Mouse (Mus musculus) heart, postnatal 10 days (tissue): ENCODE measurements around the gene D630023F18Rik. TPM values are rescaled to one million over a fixed set of nuclear protein-coding genes. Genes with fewer than 3 reads are reported as not detected.

Experiments used
- DNase-seq, 2 experiments: peaks; one replicate each; pipeline ENCODE4 v3.0.0; 2021
- intact Hi-C: fragments of 180-260 bp; cut with DNase I; formaldehyde crosslinking; loops from one replicate; pipeline ENCODE4 v1.15.1; 2025
- total RNA-seq, 2 experiments: library from RNA; stranded (reverse); gene quantifications; 2 replicates each; pipeline ENCODE4 v1.2.3; 2021

The D630023F18Rik gene
- total RNA-seq = not detected

DNA sequence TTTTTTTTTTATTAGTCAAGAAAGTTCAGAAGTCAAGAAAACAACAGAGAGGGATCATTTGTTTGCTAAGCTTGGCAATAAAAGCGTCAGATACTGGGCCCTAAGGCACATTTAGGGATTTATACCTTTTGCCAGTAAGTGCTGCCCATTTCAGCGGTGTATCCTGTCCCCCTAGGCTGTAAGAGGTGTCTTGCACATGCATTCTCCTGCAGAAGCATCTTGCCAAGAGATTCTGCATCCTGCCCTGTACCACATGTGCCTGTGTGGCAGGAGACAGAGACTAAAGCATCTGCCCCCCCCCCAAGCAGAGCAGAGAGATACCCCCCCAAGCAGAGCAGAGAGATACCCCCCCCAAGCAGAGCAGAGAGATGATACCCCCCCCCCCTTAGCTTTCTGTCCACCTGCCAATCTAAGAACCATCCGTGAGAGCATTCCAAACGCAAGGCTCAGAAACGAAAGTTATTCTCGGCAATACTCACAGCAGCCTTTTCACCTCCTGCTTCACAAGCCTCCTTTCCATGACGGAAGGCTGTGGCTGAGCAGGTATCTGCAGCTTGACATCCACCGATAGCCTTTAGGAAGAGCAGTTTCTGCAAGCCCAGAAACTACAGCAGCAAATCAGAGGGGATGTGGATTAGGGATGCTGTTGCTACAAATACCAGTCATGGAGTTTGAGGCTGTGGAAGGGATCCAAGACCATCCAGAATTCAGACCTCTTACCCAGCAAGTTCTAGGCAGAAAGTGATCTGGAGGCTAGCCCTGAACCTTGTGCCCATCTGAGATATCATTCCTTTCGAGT is at the start of gene D630023F18Rik:
Gene D630023F18Rik (minus strand): TSS at position 641 of the 799 bp plus-strand sequence.
- intact Hi-C loops = no loop called here
- DNase-seq = no peak

DNA sequence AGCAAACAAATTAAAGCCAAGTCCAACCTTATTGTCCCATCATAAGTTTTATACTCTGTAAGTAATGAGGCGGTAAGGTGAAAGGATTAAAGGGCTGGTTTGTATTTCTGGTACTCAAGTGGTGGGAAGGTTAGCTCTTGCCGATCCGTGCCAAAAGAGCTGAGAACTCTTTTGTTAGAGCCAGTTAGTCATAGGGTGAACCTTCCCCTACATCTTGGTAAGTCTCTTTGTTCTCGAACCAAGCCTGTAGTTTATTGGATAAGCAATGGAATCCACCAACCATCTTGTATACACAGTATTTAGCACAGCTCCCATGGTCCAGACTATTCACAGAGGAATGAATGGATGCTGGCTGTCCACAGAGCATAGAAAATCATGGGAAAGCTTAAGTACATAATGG is 48.6 kb upstream of the D630023F18Rik start:
- no peak for DNase-seq
- intact Hi-C loops = no loop called here

DNA sequence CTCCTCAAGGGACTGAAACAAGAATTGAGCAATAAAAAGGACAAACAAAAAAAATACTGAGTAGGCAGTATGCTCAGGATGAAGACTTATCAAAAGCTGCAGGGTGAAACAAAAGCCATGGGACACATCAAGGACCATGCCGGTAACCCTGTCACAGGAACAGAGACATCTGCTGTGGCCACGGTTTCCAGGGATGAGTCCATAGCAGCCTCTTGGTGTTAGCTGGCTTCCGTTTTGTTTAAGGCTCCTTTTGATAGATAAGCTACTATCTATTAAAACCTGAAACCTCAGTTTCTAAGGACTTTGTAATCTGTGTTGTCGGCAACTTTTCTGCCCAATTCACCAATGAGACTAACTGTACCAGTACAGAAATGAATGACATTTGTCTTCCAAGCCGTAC is 46.9 kb upstream of the D630023F18Rik start:
- DNase-seq = no peak
- intact Hi-C loops = no loop called here

DNA sequence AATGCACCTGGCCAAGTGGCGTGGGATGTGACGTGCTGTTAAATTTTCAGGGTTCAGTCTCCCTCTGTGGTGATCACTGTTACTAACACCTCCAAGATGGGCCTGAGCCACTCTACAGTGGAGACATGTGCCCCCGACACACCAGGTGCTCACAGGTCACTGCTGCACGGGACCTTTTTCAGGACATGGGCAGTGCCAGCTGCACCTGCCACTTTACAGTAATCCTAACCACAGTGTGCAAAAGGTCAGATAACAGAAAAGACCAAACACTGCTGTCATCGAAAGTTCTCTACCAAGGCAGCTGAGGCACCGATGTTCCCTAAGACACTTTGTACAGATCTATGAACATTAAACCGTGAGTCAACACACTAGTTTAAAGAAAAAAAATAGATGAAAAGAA is 46.5 kb upstream of the D630023F18Rik start:
- intact Hi-C loops = no loop called here
- DNase-seq = no peak

DNA sequence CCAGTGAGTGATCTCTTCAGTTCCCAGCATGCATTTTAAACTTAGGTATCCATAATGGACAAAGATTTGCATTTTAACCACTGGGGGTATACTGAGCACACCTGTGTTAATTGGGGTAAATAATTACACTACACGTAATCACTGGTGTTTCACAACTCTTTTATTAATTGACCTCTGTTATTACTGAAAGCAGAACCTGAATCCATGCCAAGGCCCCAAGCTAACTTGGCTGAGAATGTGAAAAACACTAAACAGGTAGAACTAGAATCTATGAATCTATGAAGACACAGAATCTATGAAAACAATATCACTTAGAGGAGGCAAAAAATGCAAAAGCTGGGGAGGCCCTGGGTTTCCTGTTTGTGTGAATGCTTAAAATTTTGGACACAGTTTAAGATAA is 44.5 kb upstream of the D630023F18Rik start:
- no peak for DNase-seq
- intact Hi-C loops = no loop called here

DNA sequence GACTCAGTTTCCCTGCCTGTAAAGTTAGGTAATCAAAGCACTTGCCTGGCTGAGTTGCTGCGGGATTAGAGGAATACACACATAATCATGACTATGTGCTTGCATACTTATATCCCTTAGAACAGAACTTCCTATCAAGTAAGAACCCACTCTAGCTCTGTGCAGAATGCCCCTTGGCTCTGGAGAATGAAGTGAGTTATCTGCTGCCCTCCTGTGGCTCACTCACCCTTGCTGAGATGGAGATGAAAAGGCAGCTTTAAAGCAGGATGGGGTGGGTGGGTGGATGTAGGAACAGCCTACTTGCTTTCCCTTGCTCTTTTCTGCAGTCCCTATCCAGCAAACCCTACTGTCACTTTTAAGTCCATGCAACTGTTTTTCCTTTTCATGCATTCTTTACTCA is 39.2 kb upstream of the D630023F18Rik start:
- intact Hi-C loops = no loop called here
- DNase-seq = no peak

DNA sequence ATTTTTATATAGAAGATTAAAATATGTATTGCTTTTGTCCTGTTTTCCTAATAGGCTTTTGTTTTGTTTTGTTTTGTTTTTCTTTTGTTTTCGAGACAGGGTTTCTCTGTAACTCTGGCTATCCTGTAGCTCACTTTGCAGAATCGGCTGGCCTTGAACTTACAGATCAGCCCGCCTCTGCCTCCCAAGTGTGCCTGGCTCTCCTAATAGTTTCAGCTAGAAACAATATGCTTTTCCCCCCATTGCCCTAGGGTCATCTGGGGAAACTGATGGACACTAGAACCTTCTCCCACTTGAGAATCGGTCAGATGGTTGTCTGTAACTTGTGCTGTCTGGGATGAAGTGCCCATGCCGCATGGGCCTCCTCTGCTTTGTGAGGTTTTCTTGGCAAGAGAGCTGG is 33.1 kb upstream of the D630023F18Rik start:
- no peak for DNase-seq
- intact Hi-C loops = no loop called here

DNA sequence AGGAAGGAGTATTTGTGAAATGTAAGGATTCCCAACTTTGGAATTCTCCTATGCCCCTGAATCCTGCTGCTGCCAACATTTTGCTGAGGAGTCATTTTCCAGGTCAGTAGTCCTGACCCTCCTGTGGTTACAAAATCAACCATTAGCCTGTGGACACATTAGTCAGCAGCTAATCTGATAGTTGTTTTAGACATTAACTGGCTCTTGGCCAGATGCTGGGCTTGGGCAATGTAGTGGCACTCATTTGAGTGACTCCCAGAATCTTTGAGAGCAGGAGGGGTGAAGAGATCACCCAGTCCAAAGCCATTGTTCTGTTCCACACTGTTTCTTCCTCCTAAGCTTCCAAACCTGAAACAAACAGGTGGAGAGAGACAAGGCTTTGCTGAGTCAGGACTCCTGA is 31.8 kb upstream of the D630023F18Rik start:
- DNase-seq = no peak
- intact Hi-C loops = no loop called here

DNA sequence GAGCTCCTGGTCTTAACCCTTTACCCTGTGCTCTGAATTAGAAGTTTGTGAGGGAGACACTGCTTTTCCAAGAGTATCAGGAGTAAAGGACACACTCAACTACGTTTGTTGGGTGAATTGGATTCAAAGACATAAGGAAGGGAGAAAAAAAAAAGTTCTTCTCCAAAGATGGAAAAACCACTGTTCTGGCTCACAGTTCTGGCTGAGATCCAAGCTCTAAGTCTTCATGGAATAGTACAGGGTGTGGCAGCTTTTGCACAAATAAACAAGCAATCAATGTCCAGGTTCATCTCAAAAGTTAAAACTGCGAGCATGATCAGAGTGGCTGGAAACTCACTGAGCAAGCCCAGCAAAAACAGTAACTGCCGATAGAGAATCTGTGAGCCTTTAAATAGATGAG is 25.0 kb upstream of the D630023F18Rik start:
- no peak for DNase-seq
- intact Hi-C loops = no loop called here

DNA sequence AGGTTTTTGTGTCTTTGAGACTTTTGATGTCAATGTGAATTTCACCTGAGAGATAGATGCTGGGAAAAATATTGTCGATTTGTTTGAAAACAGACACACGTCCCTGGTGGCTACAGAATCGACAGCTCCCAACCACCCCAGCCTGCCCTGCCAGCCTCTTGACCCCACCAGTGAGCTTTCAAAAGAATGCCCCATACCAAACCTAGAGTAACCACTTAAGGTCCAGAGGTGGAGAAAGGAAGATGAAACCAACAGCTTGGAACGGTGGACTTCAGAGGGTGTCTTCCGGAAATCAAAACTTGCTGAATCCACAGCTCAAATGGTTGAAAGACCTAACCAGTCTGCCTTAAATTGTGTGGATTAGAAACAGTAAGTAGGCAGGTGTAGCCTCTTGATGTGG is 24.3 kb upstream of the D630023F18Rik start:
- intact Hi-C loops = no loop called here
- no peak for DNase-seq

DNA sequence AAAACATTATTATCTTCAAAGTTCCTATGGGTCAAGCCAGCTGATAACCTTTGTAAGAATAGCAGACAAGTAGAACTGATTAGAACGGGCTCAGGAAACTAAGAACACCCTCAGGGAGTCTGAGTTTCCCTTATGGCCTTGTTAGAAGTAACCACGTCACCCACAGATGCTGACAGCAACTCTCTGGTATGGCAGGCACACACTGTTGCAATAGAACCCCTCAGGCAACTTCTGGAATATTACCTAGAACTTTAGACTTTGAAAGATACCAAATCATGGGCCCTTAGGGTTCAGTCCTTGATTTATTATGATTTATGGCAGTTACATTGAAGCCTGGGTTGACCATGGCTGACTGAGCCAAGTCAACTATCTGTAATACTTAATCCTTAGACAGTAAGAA is 23.6 kb upstream of the D630023F18Rik start:
- intact Hi-C loops = no loop called here

DNA sequence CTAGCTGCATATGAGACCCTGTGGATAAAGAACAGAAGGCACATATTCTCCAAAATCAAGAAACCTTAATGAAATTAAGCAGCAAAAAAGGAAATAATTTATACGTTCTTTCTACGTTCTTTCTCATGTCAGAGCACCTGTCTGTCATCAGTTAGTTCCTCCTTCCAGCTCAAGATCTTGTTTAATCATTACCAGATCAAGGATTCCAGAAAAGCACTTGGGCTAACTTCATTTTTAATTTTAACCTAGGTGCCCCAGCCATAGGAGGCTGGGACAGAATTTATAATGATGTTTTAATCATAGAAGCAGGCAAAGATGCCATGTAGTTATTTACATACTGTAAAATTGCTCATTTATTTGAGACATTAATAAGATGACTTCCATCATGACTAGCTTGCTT is 21.8 kb upstream of the D630023F18Rik start:
- intact Hi-C loops = no loop called here
- DNase-seq = no peak

More for the DNA sequence above, 23.6 kb upstream of the D630023F18Rik start:
- DNase-seq = no peak

DNA sequence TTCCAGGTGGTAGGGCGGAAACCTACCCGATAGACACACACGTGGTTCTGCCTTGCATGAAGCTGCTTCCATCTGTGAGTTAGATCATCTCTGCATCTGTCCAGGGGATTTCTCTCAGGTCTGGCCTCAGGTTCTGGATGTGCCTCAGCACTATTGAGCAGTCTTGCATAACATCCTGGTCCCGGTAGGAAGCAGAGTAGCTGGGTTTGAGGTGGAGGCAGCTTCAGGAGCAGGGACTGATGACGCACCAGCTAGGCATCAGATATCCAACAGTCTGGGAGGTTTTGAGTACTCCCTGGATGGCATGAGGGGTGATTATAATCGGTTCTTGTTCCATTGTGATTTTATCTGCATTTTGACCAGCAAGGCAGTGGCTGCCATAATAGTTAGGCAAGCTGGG is 14.5 kb upstream of the D630023F18Rik start:
- no peak for DNase-seq
- intact Hi-C loops = no loop called here

DNA sequence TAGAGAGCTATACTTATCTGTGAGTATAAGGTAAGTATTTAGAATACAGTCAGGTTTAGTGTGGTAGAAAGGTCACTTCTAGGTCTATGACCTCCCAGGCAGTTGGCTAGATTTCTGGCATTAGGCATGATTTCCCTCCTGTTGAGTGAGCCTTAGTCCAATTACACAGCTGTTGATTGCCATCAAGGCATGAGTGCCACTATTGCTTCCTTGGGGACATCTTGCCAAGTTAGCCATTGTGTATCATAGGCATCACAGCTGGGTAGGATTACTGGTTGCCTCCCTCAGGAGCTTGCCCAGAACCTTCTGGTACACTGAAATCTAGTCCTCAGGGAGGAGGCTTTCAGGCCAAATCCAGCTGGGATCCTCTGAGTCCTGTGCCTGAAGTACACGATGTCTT is 9.8 kb upstream of the D630023F18Rik start:
- no peak for DNase-seq
- intact Hi-C loops = no loop called here

DNA sequence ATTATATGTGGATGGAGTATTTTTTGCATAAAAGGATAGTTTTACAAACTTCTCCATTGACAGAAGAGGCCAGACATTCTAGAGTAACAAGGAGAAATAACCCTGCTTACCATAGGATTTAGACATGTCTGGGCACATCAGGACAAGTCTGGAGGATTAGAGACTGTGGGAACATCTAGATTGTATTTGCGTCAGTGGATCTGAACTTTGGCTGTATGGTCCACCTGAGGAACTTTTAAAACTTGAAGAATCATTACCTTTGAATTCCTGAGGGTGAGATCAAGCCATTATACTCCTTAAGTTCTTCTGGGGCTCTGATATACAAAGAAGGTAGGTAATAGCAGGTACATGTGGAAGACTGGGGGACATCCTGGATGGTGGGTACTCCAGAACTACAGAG is 8.7 kb upstream of the D630023F18Rik start:
- DNase-seq = no peak
- intact Hi-C loops = no loop called here

DNA sequence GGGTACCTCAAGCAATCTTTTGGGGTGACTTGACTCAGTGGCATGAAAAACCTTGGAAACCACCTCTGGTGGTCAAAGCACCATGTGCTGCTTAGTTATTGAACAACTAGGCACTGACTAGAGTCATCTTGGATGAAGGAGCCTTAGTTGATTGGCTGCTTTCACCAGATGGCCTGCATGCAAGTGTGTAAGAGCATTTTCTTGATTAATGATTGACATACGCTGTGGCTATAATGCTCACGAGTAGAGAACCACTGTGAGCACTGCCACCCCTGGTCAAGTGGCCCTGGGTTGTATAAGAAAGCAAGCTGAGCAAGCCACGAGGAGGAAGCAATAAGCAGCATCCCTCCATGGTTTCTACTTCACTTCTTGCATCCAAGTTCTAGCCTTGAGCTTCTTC is 7.2 kb upstream of the D630023F18Rik start:
- intact Hi-C loops = no loop called here
- DNase-seq = no peak

DNA sequence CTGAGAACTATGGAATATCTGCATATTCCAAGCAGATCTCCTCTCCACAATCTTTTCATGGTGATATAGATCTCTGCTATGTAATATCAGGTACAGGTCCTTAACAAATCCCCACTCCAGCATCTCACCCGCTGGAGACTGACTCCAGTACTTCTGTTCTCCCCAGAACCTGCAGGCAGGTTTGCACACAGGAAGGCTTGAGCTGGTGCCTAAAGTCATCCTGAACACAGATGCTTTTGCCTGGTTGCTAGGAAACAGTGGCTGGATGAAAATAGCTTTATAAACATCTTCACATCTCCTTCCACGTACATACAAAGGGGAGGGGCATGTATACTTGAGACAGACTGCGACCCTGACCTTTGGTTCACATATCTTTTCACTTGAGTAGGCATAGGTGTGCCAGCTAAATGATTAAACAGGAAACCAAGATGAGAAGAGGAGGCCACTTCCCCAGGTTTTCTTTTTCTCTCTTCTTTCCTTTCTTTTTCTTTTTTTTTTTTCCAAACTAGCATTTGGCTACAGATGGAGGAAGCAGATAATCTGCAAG is 6.7 kb upstream of the D630023F18Rik start:
- no peak for DNase-seq
- intact Hi-C loops = no loop called here

DNA sequence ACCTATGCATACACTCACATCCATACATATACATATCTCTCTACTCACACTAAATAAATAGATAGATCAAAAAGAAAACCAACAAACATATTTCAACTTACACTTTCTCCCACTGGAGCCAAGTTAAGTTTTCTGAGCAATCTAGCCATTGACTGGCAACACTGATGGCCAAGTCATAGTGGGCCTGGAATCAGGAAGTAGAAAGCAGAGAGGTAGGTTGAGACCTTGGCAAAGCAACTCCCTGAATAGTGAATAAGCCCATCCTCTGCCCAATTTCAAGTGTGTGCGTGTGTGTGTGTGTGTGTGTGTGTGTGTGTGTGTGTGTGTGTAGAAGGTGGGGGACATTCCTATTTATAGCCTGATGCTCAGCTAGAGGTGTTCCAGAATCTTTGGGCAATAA is 3.6 kb downstream of the D630023F18Rik start, which contains the start of gene Gm28845:
Gene Gm28845 (minus strand): TSS at position 121 of the 400 bp plus-strand sequence.
- DNase-seq = no peak
- intact Hi-C loops = no loop called here

DNA sequence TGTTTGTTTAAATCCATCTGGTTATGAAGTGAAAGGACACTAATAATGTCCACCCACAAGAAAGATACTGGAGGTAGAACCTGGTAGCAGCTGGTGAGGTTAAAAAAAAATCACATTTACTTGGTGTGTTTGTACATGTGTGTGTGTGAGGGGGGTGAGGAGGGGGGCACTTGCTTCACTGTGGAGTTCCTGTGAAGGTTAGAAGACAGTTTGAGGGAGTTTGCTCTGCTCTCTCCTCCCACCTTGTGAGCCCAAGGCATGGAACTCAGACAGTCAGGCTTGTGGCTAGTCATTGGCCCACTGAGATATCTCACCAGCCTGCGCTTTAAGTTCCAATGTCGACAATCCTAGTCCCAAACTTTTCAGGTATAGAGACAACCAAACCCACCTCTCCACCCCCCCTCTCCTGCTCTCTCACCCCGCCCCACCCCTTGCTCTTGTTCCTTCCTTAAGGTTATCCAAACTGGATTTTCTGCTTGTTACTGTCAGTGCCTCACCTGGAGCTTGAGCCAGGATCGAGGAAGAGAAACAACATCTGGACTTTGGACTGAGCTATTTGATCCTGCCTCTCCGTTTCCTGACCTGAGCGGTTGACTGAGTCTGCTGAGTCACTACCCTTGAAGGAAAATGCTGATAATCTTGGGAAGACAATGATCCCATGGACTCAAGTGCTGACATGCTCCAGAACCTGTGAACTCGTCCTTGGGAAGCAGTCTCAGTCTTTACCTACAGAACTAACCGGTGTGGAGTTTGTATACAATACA is 4.7 kb downstream of the D630023F18Rik start:
- intact Hi-C loops = no loop called here

DNA sequence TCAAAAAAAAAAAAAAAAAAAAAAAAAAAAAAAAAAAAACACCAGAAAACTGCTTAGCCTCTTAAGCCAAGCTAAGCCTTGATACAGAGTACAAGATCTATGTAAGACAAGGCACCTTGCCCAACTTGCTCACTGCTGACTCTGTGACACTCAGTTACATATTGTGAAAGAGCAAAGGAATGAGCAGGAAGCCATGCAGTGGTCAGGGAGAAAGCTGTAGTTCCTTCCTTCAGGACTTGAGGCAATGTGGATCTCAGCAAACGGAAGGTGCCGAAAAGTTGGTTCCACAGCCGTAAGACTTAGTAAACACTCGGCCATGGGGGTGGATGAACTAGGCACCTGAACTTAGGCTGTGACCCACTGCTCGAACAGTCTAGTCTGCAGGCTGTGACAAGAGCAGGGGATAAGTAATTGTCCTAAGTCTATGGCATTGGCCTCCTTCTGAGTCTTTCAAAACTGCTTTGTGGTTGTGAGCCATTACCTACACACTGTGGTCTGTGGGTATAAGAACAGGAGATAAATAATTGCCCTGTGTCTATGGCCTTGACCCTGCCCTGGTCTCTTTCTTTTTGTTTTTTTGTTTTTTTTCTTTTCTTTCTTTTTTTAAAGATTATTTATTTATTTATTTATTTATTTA is 9.4 kb downstream of the D630023F18Rik start:
- DNase-seq = no peak
- intact Hi-C loops = no loop called here

More for the DNA sequence above, 4.7 kb downstream of the D630023F18Rik start:
- no peak for DNase-seq

DNA sequence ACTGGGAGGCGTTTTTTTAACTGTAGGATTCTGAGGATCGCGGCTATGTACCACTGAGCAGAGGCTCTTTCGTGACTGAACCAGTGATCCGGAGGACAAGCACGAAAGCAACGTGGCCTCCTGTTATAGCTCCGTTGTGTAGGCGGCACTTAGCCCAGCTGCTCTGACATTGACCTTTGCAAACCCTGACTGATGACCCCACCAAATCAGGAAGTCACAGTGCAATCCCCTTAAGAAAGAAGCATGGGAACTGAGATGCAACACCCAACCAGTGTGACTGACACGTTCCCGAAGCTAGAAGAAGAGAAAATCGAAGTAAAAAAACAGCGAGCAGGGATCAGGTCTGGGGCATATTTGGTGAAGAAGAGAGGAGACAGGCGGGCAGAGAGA is 10.2 kb downstream of the D630023F18Rik start:
- DNase-seq = peak; percentile 10 to 31

More for the DNA sequence above, 10.2 kb downstream of the D630023F18Rik start:
- intact Hi-C loops = loop anchor here (1.0 kb wide), 1 partner anchor 67 kb away; no protein-coding TSS in a partner anchor
